Mouse (Mus musculus) lung, adult 2 months (tissue): Measurements from ENCODE around the gene Hic1. TPM values are rescaled to one million over a fixed set of nuclear protein-coding genes. Genes with fewer than 3 reads are reported as not detected.

Experiments
- DNase-seq: peaks from one replicate; pipeline ENCODE4 v3.0.0; 2022
- H3K4me1 ChIP-seq: fragments of 200-500 bp; 2 replicates; pipeline ENCODE4 v1.6.1; 2011; ENCODE audit warnings: low read length; ENCODE audit not compliant: control insufficient read depth, insufficient read depth
- H3K4me3 ChIP-seq: fragments of 200-500 bp; replicated peaks from 2 replicates; pipeline ENCODE3; 2011; ENCODE audit warnings: low read depth, mild to moderate bottlenecking, control low read depth, low read length; ENCODE audit errors: extremely low read depth
- CTCF ChIP-seq: fragments of 200-500 bp; IDR thresholded peaks from 2 replicates; pipeline ENCODE4 v1.5.1; 2011; ENCODE audit warnings: mild to moderate bottlenecking, low read length, control low read depth; ENCODE audit not compliant: insufficient read depth
- POLR2A ChIP-seq: fragments of 200-500 bp; IDR thresholded peaks from 2 replicates; pipeline ENCODE4 v1.6.1; 2011; ENCODE audit warnings: low read depth, mild to moderate bottlenecking, control low read depth, low read length, borderline replicate concordance; ENCODE audit errors: extremely low read depth
- WGBS: fragments of 180-500 bp; shearing (Covaris S2); methylation state at CpG from one replicate; pipeline ENCODE4 v1.1.7; 2018; 5-methylcytosine and 5-hydroxymethylcytosine counted together
- polyA plus RNA-seq: library from polyadenylated mRNA; depleted of rRNA; stranded (reverse); fragments of >200 nt; gene quantifications from 2 replicates; pipeline ENCODE4 v1.2.3, GENCODE M21; 2012

Hic1 gene
- polyA plus RNA-seq, 1 experiment = 21.4 TPM

- peak; percentile 16 for DNase-seq
- Histone ChIP-seq H3K4me3 (no peak overlapping the region), H3K4me1 (peaks cover 18% of the 10 kb centered on the region)
- TF ChIP-seq CTCF (0 out of 2 replicates have a peak, but pooled peaks have one; percentile 2), POLR2A (no peak)
- 35% methylated on average over 18 of the region's 18 CpGs for WGBS
Measured at GRCm38 (mm10) chr11:75152603-75153557, 16.4 kb downstream of the Hic1 start.

- no peak for TF ChIP-seq POLR2A
- no peak for TF ChIP-seq CTCF
- Histone ChIP-seq H3K4me1 (peaks cover 13% of the 10 kb centered on the region), H3K4me3 (no peak overlapping the region)
- no peak for DNase-seq
- 56% methylated on average over 1 of the region's 1 CpGs for WGBS
Measured at GRCm38 (mm10) chr11:75150346-75150745, 19.0 kb downstream of the Hic1 start.

- Histone ChIP-seq H3K4me1 (peaks cover 12% of the 10 kb centered on the region), H3K4me3 (no peak overlapping the region)
- WGBS = 70% methylated on average over 11 of the region's 11 CpGs
- no peak for DNase-seq
- TF ChIP-seq CTCF (no peak), POLR2A (no peak)
Measured at GRCm38 (mm10) chr11:75148332-75149035, 20.8 kb downstream of the Hic1 start.

- no peak for TF ChIP-seq POLR2A
- no peak for TF ChIP-seq CTCF
- no peak overlapping the region for H3K4me3 ChIP-seq
- H3K4me1 ChIP-seq = peaks cover 7% of the 10 kb centered on the region
- WGBS = 24% methylated on average over 3 of the region's 3 CpGs
- DNase-seq = peak; percentile 16
Measured at GRCm38 (mm10) chr11:75147846-75148168, 21.5 kb downstream of the Hic1 start.

GRCm38 (mm10) chr11:75147106-75147845 lies 22.0 kb downstream of the Hic1 start:
- Histone ChIP-seq H3K4me3 (no peak overlapping the region), H3K4me1 (peaks cover 2% of the 10 kb centered on the region; the same call in 1 of the 2 replicates)
- no peak for TF ChIP-seq POLR2A
- TF ChIP-seq CTCF = no peak
- WGBS = 34% methylated on average over 11 of the region's 11 CpGs
- no peak for DNase-seq

GRCm38 (mm10) chr11:75145841-75146240 lies 23.5 kb downstream of the Hic1 start:
- Histone ChIP-seq H3K4me3 (no peak overlapping the region), H3K4me1 (peaks cover 2% of the 10 kb centered on the region; the same call in 1 of the 2 replicates)
- WGBS = 86% methylated on average over 2 of the region's 2 CpGs
- TF ChIP-seq POLR2A (no peak), CTCF (no peak)
- no peak for DNase-seq

GRCm38 (mm10) chr11:75142749-75143148 lies 26.6 kb downstream of the Hic1 start:
- H3K4me1 ChIP-seq = peaks cover 23% of the 10 kb centered on the region
- TF ChIP-seq POLR2A (no peak), CTCF (no peak)
- DNase-seq = no peak
- 78% methylated on average over 4 of the region's 4 CpGs for WGBS
- no peak overlapping the region for H3K4me3 ChIP-seq

- TF ChIP-seq POLR2A = no peak
- TF ChIP-seq CTCF = no peak
- DNase-seq = no peak
- H3K4me1 ChIP-seq = peaks cover 31% of the 10 kb centered on the region
- WGBS = 58% methylated on average over 1 of the region's 1 CpGs
- no peak overlapping the region for H3K4me3 ChIP-seq
Measured at GRCm38 (mm10) chr11:75141913-75142312, 27.4 kb downstream of the Hic1 start.

- Histone ChIP-seq H3K4me1 (peaks cover 36% of the 10 kb centered on the region), H3K4me3 (no peak overlapping the region)
- peak; percentile 11 for DNase-seq
- TF ChIP-seq POLR2A (no peak), CTCF (no peak)
- 48% methylated on average over 3 of the region's 3 CpGs for WGBS
Measured at GRCm38 (mm10) chr11:75141038-75141437, 28.3 kb downstream of the Hic1 start.

GRCm38 (mm10) chr11:75140431-75140830 lies 28.9 kb downstream of the Hic1 start:
- TF ChIP-seq POLR2A = no peak
- TF ChIP-seq CTCF = no peak
- Histone ChIP-seq H3K4me1 (peaks cover 36% of the 10 kb centered on the region), H3K4me3 (no peak overlapping the region)
- 50% methylated on average over 5 of the region's 5 CpGs for WGBS
- DNase-seq = no peak
